8 mouse cellular contexts compared by ENCODE assay signal in genomic region chr14:56887514-56887880, GRCm38 (mm10). TPM values are rescaled to one million over a fixed set of nuclear protein-coding genes. Genes with fewer than 3 reads are reported as not detected.
DNase-seq lines count a peak whose midpoint lies in the region; ATAC-seq and TF ChIP-seq lines count a peak whose summit lies in the region.

No protein-coding gene starts in this region.

- peak overlapping the region; percentile 80 for H3K27ac ChIP-seq in liver, adult 2 months (replicated peaks; ENCODE audit: insufficient read depth, low read depth, low read length)
- H3K27ac ChIP-seq in hindbrain, postnatal 0 days: peak overlapping the region; percentile 99
- peak overlapping the region; percentile 98 for H3K27ac ChIP-seq in neural tube, embryonic 12.5 days

- 0% methylated on average over 3 of the region's 3 CpGs for WGBS in liver, adult 2 months
- WGBS in hindbrain, postnatal 0 days: 0% methylated on average over 3 of the region's 3 CpGs
- 0% methylated on average over 3 of the region's 3 CpGs for WGBS in neural tube, embryonic 12.5 days

- ATAC-seq in hindbrain, postnatal 0 days: no peak
- ATAC-seq in neural tube, embryonic 12.5 days (ENCODE audit: low FRiP score, low read depth): no peak

- peak overlapping the region; percentile 64 for H3K4me2 ChIP-seq in hindbrain, postnatal 0 days (ENCODE audit: low read depth, low read length)
- H3K4me2 ChIP-seq in neural tube, embryonic 12.5 days (replicated peaks): peak overlapping the region; percentile 63

- TF ChIP-seq CTCF in liver, adult 2 months (IDR thresholded peaks at IDR 0.05; ENCODE audit: low read depth, low read length): no peak; the same call in 1 of the 2 replicates
- peak; percentile 29; the same call in 1 of the 2 replicates for TF ChIP-seq CTCF in hindbrain, postnatal 0 days (IDR thresholded peaks at IDR 0.05; ENCODE audit: low read depth)

- no peak for TF ChIP-seq POLR2A in liver, adult 2 months (IDR thresholded peaks at IDR 0.05; ENCODE audit: extremely low read depth, insufficient read depth, low read length)

- H3K4me3 ChIP-seq in liver, adult 2 months (ENCODE audit: insufficient read depth, low read depth, low read length): peak overlapping the region; percentile 89
- H3K4me3 ChIP-seq in hindbrain, postnatal 0 days (ENCODE audit: low read length): peak overlapping the region; percentile 69
- H3K4me3 ChIP-seq in neural tube, embryonic 12.5 days: peak overlapping the region; percentile 89

- no peaks in the 10 kb centered on the region for H3K9me3 ChIP-seq in hindbrain, postnatal 0 days (ENCODE audit: low read length)
- H3K9me3 ChIP-seq in neural tube, embryonic 12.5 days: no peaks in the 10 kb centered on the region

- no peak for DNase-seq in liver, adult 2 months (ENCODE audit: extremely low read depth, low read depth, low spot score)
- DNase-seq in liver: no peak
- DNase-seq in c-Kit-positive CD71-positive TER-119-negative erythroid progenitor cells, embryonic 14.5 days (ENCODE audit: low read depth): peak; percentile 29
- peak; percentile 53 for DNase-seq in hindbrain, postnatal 0 days (ENCODE audit: low spot score)
- no peak for DNase-seq in right cerebral cortex, postnatal 4 days
- DNase-seq in gastrocnemius, postnatal 14 days: no peak
- DNase-seq in urinary bladder, postnatal 36 days (ENCODE audit: low spot score in 2 of 2): no peak

- no peaks in the 10 kb centered on the region for H3K27me3 ChIP-seq in liver, adult 2 months (ENCODE audit: control insufficient read depth, insufficient read depth, low read length)
- no peaks in the 10 kb centered on the region for H3K27me3 ChIP-seq in hindbrain, postnatal 0 days (ENCODE audit: insufficient read depth, low read length)
- no peaks in the 10 kb centered on the region for H3K27me3 ChIP-seq in neural tube, embryonic 12.5 days (replicated peaks)

- H3K9ac ChIP-seq in liver, adult 2 months (ENCODE audit: low read depth, low read length): peak overlapping the region; percentile 89
- peak overlapping the region; percentile 87 for H3K9ac ChIP-seq in hindbrain, postnatal 0 days (replicated peaks; ENCODE audit: low read length)
- peak overlapping the region; percentile 95 for H3K9ac ChIP-seq in neural tube, embryonic 12.5 days

- peaks cover 8% of the 10 kb centered on the region for H3K36me3 ChIP-seq in liver, adult 2 months (ENCODE audit: control insufficient read depth, insufficient read depth, low read length)
- peaks cover 4% of the 10 kb centered on the region; the same call in 1 of the 2 replicates for H3K36me3 ChIP-seq in hindbrain, postnatal 0 days (ENCODE audit: insufficient read depth, low read length)
- H3K36me3 ChIP-seq in neural tube, embryonic 12.5 days: peaks cover 17% of the 10 kb centered on the region; the same call in 1 of the 2 replicates

- peaks cover 15% of the 10 kb centered on the region; the same call in 1 of the 2 replicates for H3K79me2 ChIP-seq in liver, adult 2 months (ENCODE audit: control insufficient read depth, insufficient read depth, low read length)

- H3K4me1 ChIP-seq in liver, adult 2 months (ENCODE audit: control insufficient read depth, insufficient read depth, low read length): peaks cover 9% of the 10 kb centered on the region
- peaks cover 8% of the 10 kb centered on the region for H3K4me1 ChIP-seq in hindbrain, postnatal 0 days (ENCODE audit: insufficient read depth, low read length)
- peaks cover 7% of the 10 kb centered on the region for H3K4me1 ChIP-seq in neural tube, embryonic 12.5 days

- intact Hi-C loops in gastrocnemius, postnatal 14 days (cut with DNase I; ENCODE audit: low total_unique reads): no loop called here

RNA-seq across cellular contexts. Expression of gene Zmym2, which starts 1.0 kb away (rescaled TPM):
- 22.9 TPM in 2 replicates for total RNA-seq in liver, adult 2 months (2014; rRNA removed)
- 1.9 and 3.9 TPM in 2 replicates for polyA plus RNA-seq in liver, adult 2 months (2012; rRNA removed)
- 27.3 and 37.1 TPM in 2 replicates for total RNA-seq in hindbrain, postnatal 0 days (2014; rRNA removed)
- polyA plus RNA-seq in hindbrain, postnatal 0 days (2015; fragmentation: Nextera tagmentation; extraction: Ambion mirVana): 28.5 TPM in 2 replicates
- polyA plus RNA-seq in neural tube, embryonic 12.5 days (2016; fragmentation: Nextera tagmentation; extraction: Ambion mirVana): 75.4 and 79.8 TPM in 2 replicates
- 10 to 100 TPM; 26.2 to 29.5 TPM for total RNA-seq in gastrocnemius, postnatal 14 days (2021)

Comparison
In these comparisons a context has a peak if more than half of its experiments do, and no peak if none do; other contexts are left out.
1. DNase-seq: peak in c-Kit-positive CD71-positive TER-119-negative erythroid progenitor cells, embryonic 14.5 days (single experiment) and hindbrain, postnatal 0 days (single experiment); none in liver, adult 2 months (single experiment), liver (single experiment), right cerebral cortex, postnatal 4 days (single experiment), gastrocnemius, postnatal 14 days (single experiment) and urinary bladder, postnatal 36 days (0 of 2).
2. Peak in every context shown above with its lines, with median percentiles within 50 percentile points of each other: H3K27ac ChIP-seq, H3K4me3 ChIP-seq and H3K9ac ChIP-seq.